Mouse (Mus musculus): Measurements from ENCODE around the gene Cryga.
"Not testable (repeated sequence)": the region's sequence is repeated elsewhere in the genome, so short reads cannot be mapped to it uniquely, and the experiment has no call there.

Cryga gene

DNA sequence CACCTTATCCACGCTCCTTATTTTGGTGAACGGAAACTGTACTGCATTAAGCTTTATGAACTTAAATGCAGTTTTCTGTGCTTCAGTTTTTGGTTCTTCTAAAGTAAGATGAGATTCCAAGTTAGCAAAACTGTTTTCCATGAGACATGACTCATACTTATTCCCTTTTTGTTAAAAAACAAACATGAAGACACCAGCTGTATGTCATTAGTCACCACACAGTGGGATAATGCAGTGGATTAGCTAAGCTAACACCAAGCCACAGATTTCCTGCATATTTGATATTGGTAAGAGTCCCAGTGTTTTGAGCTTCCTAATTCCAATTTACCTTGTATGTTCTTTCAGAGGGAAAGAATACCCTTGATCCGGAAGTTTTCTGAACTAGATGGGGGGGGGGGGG, 11.6 kb downstream of the Cryga start:
- no peak for DNase-seq (ENCODE audit: low read depth, low spot score)

DNA sequence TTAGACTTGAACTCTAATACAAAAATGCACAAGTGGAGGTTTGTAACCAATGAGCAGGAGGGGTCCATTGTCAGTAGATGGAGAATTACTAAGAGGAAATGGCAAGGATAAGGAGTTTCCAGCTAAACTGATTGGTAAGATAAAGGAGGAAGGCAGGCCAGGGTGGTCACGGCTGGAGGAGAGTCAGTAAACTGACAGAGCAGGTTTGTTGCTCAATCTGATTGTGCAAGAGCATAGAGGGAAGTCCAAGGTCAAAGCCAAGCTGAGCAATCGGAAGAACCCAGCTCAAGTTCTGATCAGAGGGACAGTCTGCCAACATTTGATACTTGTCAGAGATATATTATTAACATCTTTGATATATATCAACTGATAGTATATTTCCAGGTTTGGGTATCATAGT, 12.8 kb downstream of the Cryga start:
- no peak for DNase-seq (ENCODE audit: low read depth, low spot score)

DNA sequence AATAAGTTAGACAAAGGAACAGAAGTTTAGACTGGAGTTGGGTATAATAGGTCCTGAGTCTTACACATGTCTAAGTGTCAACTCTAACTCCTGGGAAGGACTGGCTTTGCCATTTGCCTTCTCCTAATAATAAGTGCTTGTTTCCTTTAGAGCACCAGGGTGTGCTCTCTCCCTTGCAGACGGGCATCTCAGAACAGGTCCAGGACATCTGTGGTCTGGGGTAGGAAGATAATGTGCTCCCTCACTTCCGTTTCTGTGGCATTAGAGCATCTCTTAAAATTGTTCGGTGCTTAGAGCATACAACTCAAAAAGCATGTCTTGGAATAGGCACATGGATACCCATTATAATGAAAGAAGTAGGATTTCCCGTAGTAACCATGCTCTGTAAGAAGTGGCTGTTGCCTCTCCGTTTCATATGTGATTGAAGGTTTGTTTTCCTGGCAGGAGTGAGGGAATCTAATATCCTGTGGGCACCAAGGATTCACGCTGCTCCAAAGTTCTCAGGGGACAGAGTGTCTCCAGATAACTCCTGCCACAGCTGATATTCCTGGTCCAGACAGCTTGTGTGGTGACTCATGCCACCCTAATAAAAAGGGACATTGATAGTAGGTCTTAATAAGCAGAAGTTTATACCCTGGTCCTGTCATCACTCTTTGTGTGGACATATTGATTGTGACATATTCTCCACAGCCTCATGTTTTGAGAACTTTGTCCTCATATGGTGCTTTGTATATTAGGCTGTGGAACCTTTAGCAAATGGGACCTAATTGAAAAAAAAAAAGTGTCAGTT, 14.4 kb downstream of the Cryga start:
- no peak for DNase-seq (ENCODE audit: low read depth, low spot score)

DNA sequence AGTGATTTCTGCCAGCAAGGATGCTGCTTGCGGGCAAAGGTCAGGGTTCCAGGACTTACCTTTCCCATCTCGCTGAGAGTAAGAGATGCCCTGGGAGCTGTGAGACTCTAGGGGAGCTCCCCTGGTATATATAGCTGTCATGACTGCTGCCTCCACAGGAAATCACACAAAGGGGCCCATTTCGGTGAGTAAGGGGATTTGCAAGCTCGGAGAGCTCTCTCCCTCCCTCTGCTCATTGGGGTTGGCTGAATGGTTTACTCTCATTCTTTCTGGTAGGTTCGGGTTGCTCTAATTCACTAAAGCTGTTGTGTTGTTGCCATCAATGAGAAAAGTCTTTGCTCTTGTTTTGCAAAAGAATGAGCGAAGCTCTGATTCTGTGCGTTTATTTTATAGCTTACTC, 21.0 kb downstream of the Cryga start, which contains the start of gene Crygb:
Gene Crygb, minus strand, starts transcription at position 101 of the 400 bp plus-strand sequence.
- no peak for DNase-seq (ENCODE audit: low read depth, low spot score)

DNA sequence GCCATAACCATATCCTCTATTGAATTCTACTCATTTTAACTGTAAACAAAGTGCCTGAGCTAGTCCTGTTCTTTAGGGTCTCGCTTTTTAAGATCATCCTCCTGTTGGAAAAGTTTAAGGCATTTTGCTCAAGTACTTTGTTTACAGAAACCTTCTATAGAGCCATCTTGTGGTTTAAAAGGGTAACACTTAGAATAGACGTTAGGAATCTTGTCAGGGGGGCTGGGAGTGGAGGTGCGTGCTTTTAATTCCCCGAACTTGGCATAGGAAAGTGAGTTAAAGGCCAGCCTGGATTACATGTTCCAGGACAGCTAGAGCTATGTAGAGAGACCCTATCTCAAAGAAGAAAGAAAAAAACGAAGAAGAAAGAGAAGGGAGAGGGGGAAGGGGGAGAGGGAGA, 27.6 kb downstream of the Cryga start:
- no peak for DNase-seq (ENCODE audit: low read depth, low spot score)

DNA sequence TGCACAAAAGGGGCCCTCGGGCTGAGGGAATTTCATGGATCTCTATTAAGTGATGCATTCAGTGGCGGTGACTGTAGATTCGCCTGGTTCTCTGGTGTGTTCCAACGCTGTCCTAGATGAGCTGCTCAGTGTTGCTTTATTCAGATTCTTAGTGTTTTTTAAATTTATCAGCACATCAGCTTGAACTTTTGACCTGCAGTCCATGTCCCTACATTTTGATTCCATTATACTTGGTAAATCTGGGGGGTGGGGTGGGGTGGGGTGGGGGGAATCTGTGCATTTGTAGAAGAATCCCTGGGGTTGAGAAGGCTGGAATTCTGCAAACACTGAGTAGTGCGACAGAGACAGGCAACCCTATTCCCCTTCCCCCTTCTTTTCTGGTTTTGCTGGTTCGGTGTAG, 29.6 kb downstream of the Cryga start, which contains the start of gene Crygc:
Gene Crygc, minus strand, starts transcription at position 101 of the 400 bp plus-strand sequence.
- no peak for DNase-seq (ENCODE audit: low read depth, low spot score)

DNA sequence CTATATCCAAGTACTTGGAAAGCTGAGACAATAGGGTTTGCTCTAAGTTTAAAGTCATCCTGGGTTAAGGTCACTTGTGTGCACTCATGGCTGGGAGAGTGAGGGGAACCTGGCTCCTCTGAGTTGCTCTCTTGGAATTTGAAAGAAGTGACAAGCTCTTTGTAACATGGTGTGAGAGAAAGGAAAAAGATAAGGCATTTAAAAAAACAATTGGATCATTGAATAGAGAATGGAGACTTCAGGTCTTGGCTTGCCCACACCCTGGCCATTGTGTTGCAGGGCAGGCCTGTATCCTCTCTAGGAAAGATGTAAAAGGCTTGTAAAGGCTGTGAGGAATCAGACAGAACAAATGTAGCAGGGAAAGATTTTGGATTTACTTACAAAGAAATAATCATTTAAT, 35.3 kb downstream of the Cryga start:
- DNase-seq (ENCODE audit: low read depth, low spot score), result no peak

DNA sequence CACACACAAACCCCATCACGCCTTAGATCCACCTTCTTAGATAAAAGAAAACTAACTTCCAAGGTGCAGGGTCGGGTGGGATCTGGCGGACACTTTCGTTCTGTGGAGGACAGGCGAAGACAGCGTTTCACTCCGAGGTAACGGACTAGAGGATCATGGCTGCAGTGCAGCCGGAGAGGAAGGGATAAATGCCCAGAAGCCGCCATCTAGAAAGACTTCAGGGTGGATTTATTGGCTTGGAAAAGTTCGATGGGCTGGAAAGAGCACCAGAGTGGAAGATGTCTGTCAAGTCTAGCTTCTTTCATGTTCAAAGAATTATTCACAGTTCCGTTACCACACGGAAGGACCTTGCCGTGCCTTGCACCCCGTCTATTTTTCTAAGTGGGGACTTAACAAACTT, 39.0 kb downstream of the Cryga start:
- DNase-seq (ENCODE audit: low read depth, low spot score), result no peak

DNA sequence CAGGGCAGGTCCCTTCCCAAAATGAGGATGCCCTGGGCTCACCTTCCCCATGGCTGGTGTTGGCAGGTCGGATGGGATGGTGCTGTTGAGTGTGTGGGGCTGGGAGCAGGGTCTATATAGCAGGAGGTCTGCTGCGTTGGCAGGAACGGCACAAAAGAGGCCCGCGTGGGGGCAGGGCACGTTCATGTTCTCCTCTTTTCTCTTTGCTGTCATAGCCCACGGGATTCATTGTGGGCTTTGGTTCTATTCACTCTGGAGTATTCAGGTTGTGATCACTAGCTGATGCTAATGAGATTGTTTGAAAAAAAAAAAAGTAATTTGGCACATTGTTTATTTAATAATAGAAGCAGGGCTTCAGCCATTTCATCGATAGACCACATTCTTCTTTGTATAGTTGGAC, 39.8 kb downstream of the Cryga start, which contains the start of gene Crygd:
Gene Crygd, minus strand, starts transcription at position 101 of the 400 bp plus-strand sequence.
- no peak for DNase-seq (ENCODE audit: low read depth, low spot score)

DNA sequence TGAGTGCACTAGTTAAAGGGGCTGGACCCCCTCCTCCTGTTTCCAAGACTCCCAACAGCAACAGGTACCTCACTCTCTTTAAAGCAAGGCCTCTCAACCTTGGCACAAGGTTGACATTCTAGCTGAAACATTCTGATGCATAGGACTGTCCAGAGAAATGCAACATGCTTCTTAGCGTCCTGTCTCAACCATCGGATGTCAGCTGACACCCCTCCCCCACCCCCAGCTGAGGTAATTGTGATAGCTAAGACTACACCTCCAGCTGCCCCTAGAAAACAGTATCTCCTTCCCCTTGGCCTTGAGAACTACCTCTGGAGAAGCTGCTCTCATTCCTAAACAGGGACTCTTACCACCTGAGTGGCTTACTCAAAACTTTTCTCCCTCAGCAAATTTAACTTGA, 51.0 kb downstream of the Cryga start:
- no peak for DNase-seq (ENCODE audit: low read depth, low spot score)

DNA sequence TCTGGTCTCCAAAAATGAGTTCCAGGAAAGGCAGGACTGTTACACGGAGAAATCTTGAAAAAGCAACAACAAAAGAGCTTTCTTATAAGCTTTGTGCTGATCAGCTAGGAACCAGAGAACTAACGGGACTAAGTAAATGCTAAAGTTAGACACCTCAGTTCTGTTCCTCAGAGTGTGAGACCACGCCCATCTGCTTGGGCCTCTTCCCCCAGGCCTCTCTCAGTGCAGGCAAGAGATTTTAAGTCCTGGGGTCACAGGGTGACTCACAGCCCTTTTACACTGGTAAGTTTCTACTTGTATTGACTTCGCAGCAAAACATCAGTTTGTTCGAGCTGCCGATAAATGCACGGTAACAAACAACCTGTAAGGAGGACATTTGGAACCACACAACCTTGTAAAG, 51.5 kb downstream of the Cryga start:
- no peak for DNase-seq (ENCODE audit: low read depth, low spot score)

DNA sequence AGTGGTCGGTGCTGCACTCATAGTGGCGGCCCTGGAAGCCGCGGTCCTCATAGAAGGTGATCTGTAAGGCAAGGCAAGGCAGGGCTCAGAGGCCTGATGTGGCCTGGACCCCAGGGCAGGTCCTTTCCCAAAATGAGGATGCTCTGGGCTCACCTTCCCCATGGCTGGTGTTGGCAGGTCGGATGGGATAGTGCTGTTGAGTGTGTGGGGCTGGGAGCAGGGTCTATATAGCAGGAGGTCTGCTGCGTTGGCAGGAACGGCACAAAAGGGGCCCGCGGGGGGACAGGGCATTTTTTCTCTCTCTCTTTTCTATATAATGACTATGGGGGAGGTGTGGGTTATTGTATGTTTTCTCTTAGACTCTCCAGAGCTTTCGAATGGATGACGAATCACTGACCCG, 52.2 kb downstream of the Cryga start, which contains the start of gene Cryge:
Gene Cryge, minus strand, starts transcription at position 198 of the 400 bp plus-strand sequence.
- DNase-seq (ENCODE audit: low read depth, low spot score), result not testable (repeated sequence)
